Mouse (Mus musculus) layer of hippocampus, adult 6 months (tissue): Measurements from ENCODE around the gene Il22. TPM values are rescaled to one million over a fixed set of nuclear protein-coding genes. Genes with fewer than 3 reads are reported as not detected.

Experiments used
- long read RNA-seq, 2 experiments: library from polyadenylated mRNA; unstranded; transcript quantifications; one replicate each; pipeline ENCODE4 v2.0.0; 2019 to 2020
- polyA plus RNA-seq: library from polyadenylated mRNA; unstranded; fragments of <200 nt; fragmentation: Nextera tagmentation; gene quantifications from 2 replicates; pipeline ENCODE4 v1.2.3, GENCODE M21; 2021

The Il22 gene
- not detected in 2 replicates for polyA plus RNA-seq
- long read RNA-seq, experiment 1 = 0 reads
- long read RNA-seq, experiment 2 = 0 reads

DNA sequence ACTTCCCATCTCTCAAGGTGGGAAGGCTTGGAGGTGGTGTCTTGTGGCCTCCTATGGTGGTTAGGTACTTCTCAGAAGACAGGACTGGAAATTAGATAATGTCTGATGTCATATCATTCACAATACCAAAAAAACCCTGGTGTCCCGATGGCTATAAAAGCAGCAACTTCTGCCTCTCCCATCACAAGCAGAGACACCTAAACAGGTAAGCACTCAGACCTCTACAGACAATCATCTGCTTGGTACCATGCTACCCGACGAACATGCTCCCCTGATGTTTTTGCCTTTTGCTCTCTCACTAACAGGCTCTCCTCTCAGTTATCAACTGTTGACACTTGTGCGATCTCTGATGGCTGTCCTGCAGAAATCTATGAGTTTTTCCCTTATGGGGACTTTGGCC is at the start of gene Il22:
Gene Il22 (plus strand): TSS at position 301 of the 400 bp plus-strand sequence.

DNA sequence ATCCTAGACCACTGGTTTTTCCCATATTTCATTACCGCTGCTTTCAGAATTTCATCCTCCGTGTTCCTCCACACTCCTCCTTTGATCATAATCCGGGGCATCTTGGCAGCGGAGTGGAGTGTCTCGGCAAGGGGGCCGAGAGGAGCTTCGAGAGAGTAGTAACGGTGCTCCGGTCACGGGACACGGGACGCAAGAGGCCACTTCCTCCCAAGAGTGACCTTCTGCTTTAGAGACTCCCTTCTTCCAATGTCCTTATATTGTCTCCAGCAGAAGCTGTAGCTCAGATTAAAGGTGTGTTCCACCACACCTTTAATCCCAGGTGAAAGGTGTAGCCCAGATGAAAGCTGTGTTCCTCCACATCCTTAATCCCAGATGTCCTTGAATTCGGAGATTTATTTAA is 35.9 kb downstream of the Il22 start, which contains the start of gene Gm32717:
Gene Gm32717 (minus strand): TSS at position 101 of the 400 bp plus-strand sequence.

DNA sequence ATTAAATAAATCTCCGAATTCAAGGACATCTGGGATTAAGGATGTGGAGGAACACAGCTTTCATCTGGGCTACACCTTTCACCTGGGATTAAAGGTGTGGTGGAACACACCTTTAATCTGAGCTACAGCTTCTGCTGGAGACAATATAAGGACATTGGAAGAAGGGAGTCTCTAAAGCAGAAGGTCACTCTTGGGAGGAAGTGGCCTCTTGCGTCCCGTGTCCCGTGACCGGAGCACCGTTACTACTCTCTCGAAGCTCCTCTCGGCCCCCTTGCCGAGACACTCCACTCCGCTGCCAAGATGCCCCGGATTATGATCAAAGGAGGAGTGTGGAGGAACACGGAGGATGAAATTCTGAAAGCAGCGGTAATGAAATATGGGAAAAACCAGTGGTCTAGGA is 53.6 kb downstream of the Il22 start, which contains the start of gene Gm32802:
Gene Gm32802 (plus strand): TSS at position 301 of the 400 bp plus-strand sequence.

Other genes starting within 250 kb of the Il22 start
- gene Mdm1, start 63.1 kb upstream of the Il22 start, polyA plus RNA-seq = 5.5 and 5.7 TPM in 2 replicates
- not detected in 2 replicates for gene Gm32717, start 35.8 kb downstream of the Il22 start, polyA plus RNA-seq
- gene Gm32802, start 53.7 kb downstream of the Il22 start, polyA plus RNA-seq = not detected in 2 replicates
- not detected in 2 replicates for gene Iltifb, start 90.1 kb downstream of the Il22 start, polyA plus RNA-seq
- not detected in 2 replicates for gene Gm9040, start 122.0 kb downstream of the Il22 start, polyA plus RNA-seq
- gene Gm9044, start 127.5 kb downstream of the Il22 start, polyA plus RNA-seq = not detected in 2 replicates
- gene Gm9045, start 132.9 kb downstream of the Il22 start, polyA plus RNA-seq = not detected in 2 replicates
- not detected in 2 replicates for gene Gm9046, start 138.3 kb downstream of the Il22 start, polyA plus RNA-seq
- gene Gm9048, start 143.7 kb downstream of the Il22 start, polyA plus RNA-seq = not detected in 2 replicates
- gene Gm9049, start 149.2 kb downstream of the Il22 start, polyA plus RNA-seq = not detected in 2 replicates
- gene Ifng, start 236.1 kb downstream of the Il22 start, polyA plus RNA-seq = not detected in 2 replicates